Mouse (Mus musculus) kidney, embryonic 14.5 days (tissue): Measurements from ENCODE around the gene Nphp4. TPM values are rescaled to one million over a fixed set of nuclear protein-coding genes. Genes with fewer than 3 reads are reported as not detected.

Experiments used
- ATAC-seq: fragments of 200-750 bp; cut with Nextera tagmentation; 2 replicates; pipeline ENCODE4 v1.8.0; 2017; ENCODE audit warnings: moderate number of reproducible peaks, mild to moderate bottlenecking, moderate TSS enrichment, moderate library complexity; ENCODE audit not compliant: low FRiP score, low TSS enrichment
- H3K27ac ChIP-seq: fragments of 300-500 bp; sonication (generic); 2 replicates; pipeline ENCODE4 v1.5.1; 2014; ENCODE audit warnings: low read depth, mild to moderate bottlenecking, low read length, moderate library complexity, mixed read lengths
- H3K27me3 ChIP-seq: fragments of 300-500 bp; sonication (generic); 2 replicates; pipeline ENCODE4 v1.6.1; 2014; ENCODE audit warnings: mild to moderate bottlenecking, low read length; ENCODE audit not compliant: control insufficient read depth, insufficient read depth
- H3K36me3 ChIP-seq: fragments of 300-500 bp; sonication (generic); 2 replicates; pipeline ENCODE4 v1.6.1; 2014; ENCODE audit warnings: low read length, mixed read lengths; ENCODE audit not compliant: control insufficient read depth, insufficient read depth
- H3K4me1 ChIP-seq: fragments of 300-500 bp; sonication (generic); 2 replicates; pipeline ENCODE4 v1.6.1; 2014; ENCODE audit warnings: low read length, mixed read lengths; ENCODE audit not compliant: control insufficient read depth, insufficient read depth
- H3K4me2 ChIP-seq: fragments of 300-500 bp; sonication (generic); replicated peaks from 2 replicates; pipeline ENCODE4 v1.6.1; 2014; ENCODE audit warnings: low read depth, mild to moderate bottlenecking, low read length
- H3K4me3 ChIP-seq: fragments of 300-500 bp; sonication (generic); 2 replicates; pipeline ENCODE4 v1.5.1; 2014; ENCODE audit warnings: mild to moderate bottlenecking, low read length
- H3K9ac ChIP-seq: fragments of 300-500 bp; sonication (generic); 2 replicates; pipeline ENCODE4 v1.6.1; 2014; ENCODE audit warnings: low read depth, mild to moderate bottlenecking, low read length, moderate library complexity
- H3K9me3 ChIP-seq: fragments of 300-500 bp; sonication (generic); 2 replicates; pipeline ENCODE4 v1.6.1; 2016; ENCODE audit warnings: low read length; ENCODE audit not compliant: control insufficient read depth
- WGBS: fragments of 180-500 bp; shearing (Covaris S2); extraction: QIAGEN DNeasy Blood & Tissue Kit; methylation state at CpG from one replicate; pipeline ENCODE4 v1.1.7; 2014; 5-methylcytosine and 5-hydroxymethylcytosine counted together
- polyA plus RNA-seq: library from polyadenylated mRNA; unstranded; fragments of >200 nt; fragmentation: Nextera tagmentation; extraction: Ambion mirVana; gene quantifications from 2 replicates; pipeline ENCODE4 v1.2.1, GENCODE M21; 2014

The Nphp4 gene
- polyA plus RNA-seq, 1 experiment from 2014 or later: 3.7 TPM

- H3K9me3 ChIP-seq: no peaks in the 10 kb centered on the region
- 90% methylated on average over 2 of the region's 2 CpGs for whole genome bisulfite sequencing
Measured at GRCm38 (mm10) chr4:152609196-152609595, 132.7 kb downstream of the Nphp4 start.

GRCm38 (mm10) chr4:152610026-152610425 lies 133.5 kb downstream of the Nphp4 start:
- no peak for ATAC-seq

More at GRCm38 (mm10) chr4:152609196-152609595, 132.7 kb downstream of the Nphp4 start:
- ATAC-seq: no peak
- no peak overlapping the region for H3K9ac ChIP-seq
- H3K4me3 ChIP-seq: no peak overlapping the region
- H3K27ac ChIP-seq: no peak overlapping the region
- H3K27me3 ChIP-seq: no peaks in the 10 kb centered on the region
- H3K4me2 ChIP-seq: no peak overlapping the region
- no peaks in the 10 kb centered on the region for H3K4me1 ChIP-seq
- no peaks in the 10 kb centered on the region for H3K36me3 ChIP-seq

More at GRCm38 (mm10) chr4:152610026-152610425, 133.5 kb downstream of the Nphp4 start:
- no peaks in the 10 kb centered on the region for H3K9me3 ChIP-seq
- H3K9ac ChIP-seq: no peak overlapping the region
- no peak overlapping the region for H3K27ac ChIP-seq
- no peaks in the 10 kb centered on the region for H3K36me3 ChIP-seq
- H3K27me3 ChIP-seq: no peaks in the 10 kb centered on the region
- no peak overlapping the region for H3K4me2 ChIP-seq
- WGBS: 80% methylated on average over 9 of the region's 9 CpGs
- H3K4me3 ChIP-seq: no peak overlapping the region
- H3K4me1 ChIP-seq: no peaks in the 10 kb centered on the region

Other genes starting within 250 kb of the Nphp4 start
- 7.5 and 9.1 TPM in 2 replicates for gene Gpr153, start 202.5 kb upstream of the Nphp4 start, polyA plus RNA-seq
- not detected in 2 replicates for gene Hes3, start 185.0 kb upstream of the Nphp4 start, polyA plus RNA-seq
- 14.7 and 28.1 TPM in 2 replicates for gene Icmt, start 179.5 kb upstream of the Nphp4 start, polyA plus RNA-seq
- gene Rnf207, start 157.7 kb upstream of the Nphp4 start, polyA plus RNA-seq: 1.1 TPM in 2 replicates
- gene Rpl22, start 151.0 kb upstream of the Nphp4 start, polyA plus RNA-seq: 475 and 692 TPM in 2 replicates
- gene Chd5, start 138.1 kb upstream of the Nphp4 start, polyA plus RNA-seq: 0.03 and 0.04 TPM in 2 replicates
- gene Kcnab2, start 1.2 kb downstream of the Nphp4 start, polyA plus RNA-seq: 3.4 and 5.3 TPM in 2 replicates